Comparison of ENCODE assay signal across 8 mouse cellular contexts in the genomic region with DNA sequence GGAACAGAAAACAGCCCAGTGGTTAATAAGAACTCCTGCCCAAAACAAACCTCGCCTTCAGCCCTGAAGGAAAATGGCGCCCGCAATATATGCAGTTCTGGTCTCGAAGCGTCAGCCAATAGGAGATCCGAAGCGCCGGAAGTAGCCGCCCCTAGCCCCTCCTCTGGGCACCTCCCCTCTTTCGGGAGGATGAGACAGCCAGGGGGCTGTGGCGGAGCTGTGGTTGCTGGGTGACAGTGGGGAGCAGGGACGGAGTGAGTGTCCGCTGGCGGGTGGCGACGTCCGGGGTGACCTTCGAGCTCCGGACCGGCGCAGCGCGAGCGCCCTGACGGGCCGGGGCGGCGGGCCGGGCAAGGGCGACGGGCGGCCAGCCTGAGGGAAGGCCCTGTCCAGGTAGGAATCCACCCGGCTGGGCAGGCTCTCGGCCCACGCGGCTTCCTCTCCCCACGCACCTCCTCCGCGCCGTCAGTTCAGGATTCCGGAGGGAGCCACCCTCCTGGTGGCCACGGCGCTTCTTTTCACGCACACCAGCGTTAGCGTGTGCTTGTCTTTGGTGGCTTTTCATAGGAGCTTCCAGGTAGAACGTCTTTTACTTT. TPM values are rescaled to one million over a fixed set of nuclear protein-coding genes. Genes with fewer than 3 reads are reported as not detected.
DNase-seq lines count a peak whose midpoint lies in the region; ATAC-seq and TF ChIP-seq lines count a peak whose summit lies in the region.

TSS of gene Mfn1 (plus strand) at position 163 of the 596 bp plus-strand sequence.

- peak; percentile 94 for TF ChIP-seq POLR2A in cortical plate, adult 2 months (IDR thresholded peaks at IDR 0.05; ENCODE audit: extremely low read depth, insufficient read depth, low read length)

- H3K27me3 ChIP-seq in megakaryocyte, embryonic 14.5 days (replicated peaks), result no peaks in the 10 kb centered on the region

- peak; percentile 100 for ATAC-seq in activated CD4-positive, CD25-positive, alpha-beta regulatory T cell, adult 4 months

- no peak for TF ChIP-seq CTCF in cortical plate, adult 2 months (IDR thresholded peaks at IDR 0.05; ENCODE audit: extremely low read depth, insufficient read depth, low read length)

- H3K4me1 ChIP-seq in cortical plate, adult 2 months (ENCODE audit: control insufficient read depth, insufficient read depth, low read length), result peaks cover 1% of the 10 kb centered on the region; the same call in 1 of the 2 replicates
- peaks cover 8% of the 10 kb centered on the region; the same call in 1 of the 2 replicates for H3K4me1 ChIP-seq in megakaryocyte, embryonic 14.5 days

- H3K27ac ChIP-seq in cortical plate, adult 2 months (ENCODE audit: insufficient read depth, low read length), result peak within 1 kb of the TSS; percentile 90

- peaks cover 14% of the 10 kb centered on the region for H3K9me3 ChIP-seq in megakaryocyte, embryonic 14.5 days

- peak within 1 kb of the TSS; percentile 88 for H3K4me3 ChIP-seq in cortical plate, adult 2 months (ENCODE audit: insufficient read depth, low read length)
- peak within 1 kb of the TSS; percentile 96 for H3K4me3 ChIP-seq in megakaryocyte, embryonic 14.5 days (replicated peaks)

- H3K36me3 ChIP-seq in megakaryocyte, embryonic 14.5 days (replicated peaks; ENCODE audit: low read length), result peaks cover 39% of the 10 kb centered on the region

- peak; percentile 89 to 92 for DNase-seq in gastrocnemius, adult 8-10 months (ENCODE audit: low spot score in 2 of 2)
- peak; percentile 61 for DNase-seq in hindlimb bud, embryonic 11.5 days (ENCODE audit: extremely low spot score, low read depth, low spot score)
- peak; percentile 83 to 94 for DNase-seq in left cerebral cortex, adult 8-10 months (ENCODE audit: low spot score in 2 of 2)
- peak; percentile 95 to 97 for DNase-seq in right cerebral cortex, postnatal 10 days (ENCODE audit: low spot score in 2 of 2)
- DNase-seq in urinary bladder, postnatal 25 days (ENCODE audit: low spot score), result peak; percentile 82

RNA-seq across cellular contexts. Expression of gene Mfn1, which starts in this region (rescaled TPM):
- 1 to 10 TPM; 6.1 to 9.9 TPM for polyA plus RNA-seq in activated CD4-positive, CD25-positive, alpha-beta regulatory T cell, adult 4 months (2017; shearing (Covaris generic))
- 101 and 106 TPM in 2 replicates for polyA plus RNA-seq in cortical plate, adult 2 months (2012; rRNA removed)
- 100 to 1,000 TPM; 196 to 263 (median 234) TPM for total RNA-seq in gastrocnemius, adult 8-10 months (2022)
- 100 to 1,000 TPM in 2 of 4 experiments, 10 to 100 TPM in 2; 93.5 to 111 (median 104) TPM for total RNA-seq in left cerebral cortex, adult 8-10 months (2022)
- polyA plus RNA-seq in megakaryocyte, embryonic 14.5 days (2012; ENCODE audit: insufficient read depth, low replicate concordance), result 2.7 TPM in 1 of 2 replicates, not detected in the other

Comparison
In these comparisons a context has a peak if more than half of its experiments do, and no peak if none do; other contexts are left out.
1. Peak in every context shown above with its lines: DNase-seq, ATAC-seq, H3K4me3 ChIP-seq and H3K27ac ChIP-seq.